Mouse (Mus musculus) heart, adult 18-20 months (tissue): ENCODE results near the gene Itsn1. TPM values are rescaled to one million over a fixed set of nuclear protein-coding genes. Genes with fewer than 3 reads are reported as not detected.

Source experiments
- DNase-seq, 2 experiments: peaks; one replicate each; pipeline ENCODE4 v3.0.0; 2021 to 2022; ENCODE audit warnings: mixed read lengths in 1 of 2
- total RNA-seq, 2 experiments: library from RNA; stranded (reverse); gene quantifications; 2 replicates each; pipeline ENCODE4 v1.2.3; 2021

The Itsn1 gene
- total RNA-seq, 2 experiments from 2014 or later: 50.2 to 53.6 TPM

DNA sequence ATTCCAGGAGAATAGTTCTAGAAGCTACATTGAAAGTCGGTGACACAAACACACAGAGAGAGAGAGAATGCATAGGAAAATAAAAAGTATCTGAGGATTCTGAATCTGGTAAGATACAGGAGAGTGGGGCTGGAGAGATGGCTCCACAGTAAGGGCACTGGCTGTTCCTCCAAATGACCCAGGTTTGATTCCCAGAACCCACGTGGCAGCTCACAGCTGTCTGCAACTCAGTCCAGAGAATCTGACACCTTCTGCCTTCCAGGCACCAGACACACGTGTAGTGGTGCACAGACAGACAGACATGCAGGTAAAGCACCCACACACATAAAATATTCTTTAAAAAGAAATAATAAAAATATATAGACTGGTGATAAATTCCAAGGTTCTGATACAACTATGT lies 144.6 kb downstream of the Itsn1 start:
- no peak for DNase-seq

DNA sequence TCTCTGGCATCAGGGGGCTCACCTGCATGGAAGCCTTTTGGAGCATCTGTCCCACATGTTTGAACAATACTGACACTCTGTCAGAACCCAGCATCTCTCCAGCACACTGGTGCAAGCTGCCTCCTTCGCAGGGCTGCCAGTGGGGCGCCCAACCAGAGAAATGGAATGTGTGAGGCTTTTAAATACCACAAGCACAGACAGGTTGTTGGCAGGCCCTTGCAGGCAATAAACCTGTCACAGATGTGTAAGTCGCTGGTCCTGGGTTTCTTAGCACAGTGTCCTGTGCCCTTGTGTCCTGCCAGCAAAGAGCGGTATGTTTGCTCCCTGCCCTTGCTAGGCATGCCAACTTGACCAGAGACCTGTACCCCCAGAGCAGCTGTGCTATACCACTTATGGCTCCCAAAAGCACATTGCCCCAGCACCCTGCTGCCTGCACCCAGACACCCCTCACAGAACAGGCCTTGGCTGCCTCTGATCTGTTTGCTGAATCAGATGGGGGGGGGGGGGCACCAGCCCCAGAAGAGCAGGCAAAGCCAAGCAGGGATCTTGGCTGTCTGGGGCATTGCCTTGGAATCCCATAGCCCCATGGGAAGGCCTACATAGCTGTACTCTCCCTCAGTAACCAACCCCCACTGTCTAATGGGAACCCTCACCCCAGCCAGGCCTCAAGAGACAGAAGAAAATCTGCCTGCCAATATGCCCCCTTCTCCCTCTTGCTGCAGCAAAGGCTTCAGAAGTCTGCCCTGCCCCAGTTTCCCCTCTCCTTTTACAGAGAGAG lies 146.7 kb downstream of the Itsn1 start:
- DNase-seq: peak in 1 of 2 experiments; percentile 54

DNA sequence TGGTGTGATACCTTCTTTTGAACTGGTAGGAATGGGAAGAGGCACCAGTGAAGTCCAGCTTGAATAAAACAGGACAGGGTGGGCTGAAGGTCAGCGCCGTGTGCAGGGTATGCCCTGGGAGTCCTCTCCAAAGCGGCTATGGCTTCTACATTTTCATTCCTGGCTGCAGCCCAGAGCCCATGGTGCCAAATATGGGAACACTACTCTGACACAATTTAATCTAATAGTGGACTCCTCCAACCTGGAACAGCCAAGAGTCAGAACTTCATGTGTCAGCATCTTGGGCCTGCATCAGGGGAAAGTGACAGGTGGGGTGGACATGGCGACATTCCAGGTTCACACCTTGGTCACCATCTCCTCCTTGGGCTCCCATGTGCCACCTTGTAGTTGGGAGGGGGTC lies 147.4 kb downstream of the Itsn1 start:
- DNase-seq: no peak

GRCm38 (mm10) chr16:91879101-91879500 lies 150.0 kb downstream of the Itsn1 start:
- DNase-seq: no peak

- DNase-seq: no peak
Observed at GRCm38 (mm10) chr16:91880869-91881767, 152.0 kb downstream of the Itsn1 start.

- DNase-seq: no peak
Observed at GRCm38 (mm10) chr16:91882168-91882859, 153.2 kb downstream of the Itsn1 start.

GRCm38 (mm10) chr16:91883636-91884035 lies 154.6 kb downstream of the Itsn1 start:
- no peak for DNase-seq

DNA sequence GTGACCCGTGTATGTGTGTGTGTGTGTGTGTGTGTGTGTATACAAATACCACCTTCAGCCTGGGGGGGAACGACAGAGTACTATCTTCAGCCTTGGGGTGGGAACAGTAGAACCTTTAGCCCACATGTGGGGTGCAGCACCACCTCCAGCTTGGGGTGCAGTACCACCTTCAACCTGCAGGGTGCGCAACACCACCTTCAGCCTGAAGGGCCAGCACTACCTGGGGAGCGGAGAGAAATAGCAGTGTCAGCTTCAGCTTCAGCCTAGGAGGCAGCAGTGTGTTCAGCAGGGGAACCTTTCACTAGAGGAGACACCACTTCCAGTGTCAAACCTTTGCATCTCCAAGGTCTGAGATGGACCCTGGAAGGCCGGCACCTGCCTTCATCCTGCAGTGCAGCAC lies 155.1 kb downstream of the Itsn1 start:
- DNase-seq: no peak

GRCm38 (mm10) chr16:91885389-91886122 lies 156.5 kb downstream of the Itsn1 start:
- DNase-seq: peak in 1 of 2 experiments; percentile 56

- no peak for DNase-seq
Observed at GRCm38 (mm10) chr16:91888368-91888767, 159.3 kb downstream of the Itsn1 start.

- peak in 1 of 2 experiments; percentile 24 for DNase-seq
Observed at GRCm38 (mm10) chr16:91889831-91890230, 160.8 kb downstream of the Itsn1 start.

GRCm38 (mm10) chr16:91891218-91891617 lies 162.1 kb downstream of the Itsn1 start:
- DNase-seq: no peak

- DNase-seq: no peak
Observed at GRCm38 (mm10) chr16:91896426-91896830, 167.3 kb downstream of the Itsn1 start.

GRCm38 (mm10) chr16:91898850-91899848 lies 170.1 kb downstream of the Itsn1 start:
- peak in 1 of 2 experiments; percentile 15 for DNase-seq

GRCm38 (mm10) chr16:91900274-91900673 lies 171.2 kb downstream of the Itsn1 start:
- no peak for DNase-seq

DNA sequence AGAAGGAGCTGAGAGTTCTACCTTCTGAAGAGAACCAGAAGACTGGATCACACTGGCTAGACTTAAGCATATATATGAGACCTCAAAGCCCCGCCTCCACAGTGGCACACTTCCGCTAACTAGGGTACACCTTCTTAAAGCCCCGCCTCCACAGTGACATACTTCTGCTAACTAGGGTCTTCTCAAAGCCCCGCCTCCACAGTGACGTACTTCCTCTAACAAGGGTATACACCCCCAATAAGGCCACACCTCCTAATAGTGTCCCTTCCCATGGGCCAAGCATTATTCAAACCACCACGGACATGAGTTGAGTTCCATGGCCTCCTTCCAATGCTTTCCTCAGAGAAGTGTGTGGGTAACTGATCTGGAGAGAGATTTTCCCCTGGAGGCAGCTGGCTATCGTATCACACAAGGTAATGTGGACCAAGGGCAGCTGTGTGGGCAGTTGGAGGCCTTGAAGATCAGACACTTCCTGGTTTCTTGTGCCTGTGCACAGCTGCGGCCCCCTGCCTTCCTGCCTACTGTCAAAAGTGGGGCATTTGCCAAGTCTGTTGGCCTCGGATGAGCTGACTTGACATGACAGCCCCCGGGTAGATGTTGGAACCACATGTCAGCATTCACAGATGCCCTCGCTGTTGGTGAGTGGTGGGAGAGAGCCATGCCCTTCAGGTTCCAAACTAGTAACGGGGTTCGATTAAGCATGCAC lies 174.9 kb downstream of the Itsn1 start:
- no peak for DNase-seq

- DNase-seq: no peak
Observed at GRCm38 (mm10) chr16:91905127-91905860, 176.2 kb downstream of the Itsn1 start.

DNA sequence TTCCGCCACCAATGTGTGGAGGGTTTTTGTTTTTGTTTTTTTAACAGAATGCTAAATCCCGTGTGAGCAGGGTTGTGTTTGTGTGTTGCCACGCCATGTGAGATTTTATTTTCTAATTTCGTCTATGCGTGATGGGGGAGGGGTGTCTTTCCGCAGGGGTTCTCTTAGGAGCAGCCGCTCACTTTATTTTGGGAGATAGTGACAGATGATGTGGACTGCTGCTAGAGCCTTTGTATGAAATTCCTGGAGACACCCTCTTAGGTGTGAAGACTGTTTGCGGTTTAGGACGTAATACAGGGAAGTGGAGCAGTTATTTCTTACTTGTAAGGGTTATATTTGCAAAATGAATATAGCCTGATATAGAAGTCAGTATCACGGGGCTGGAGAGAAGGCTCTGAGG lies 176.9 kb downstream of the Itsn1 start:
- no peak for DNase-seq

DNA sequence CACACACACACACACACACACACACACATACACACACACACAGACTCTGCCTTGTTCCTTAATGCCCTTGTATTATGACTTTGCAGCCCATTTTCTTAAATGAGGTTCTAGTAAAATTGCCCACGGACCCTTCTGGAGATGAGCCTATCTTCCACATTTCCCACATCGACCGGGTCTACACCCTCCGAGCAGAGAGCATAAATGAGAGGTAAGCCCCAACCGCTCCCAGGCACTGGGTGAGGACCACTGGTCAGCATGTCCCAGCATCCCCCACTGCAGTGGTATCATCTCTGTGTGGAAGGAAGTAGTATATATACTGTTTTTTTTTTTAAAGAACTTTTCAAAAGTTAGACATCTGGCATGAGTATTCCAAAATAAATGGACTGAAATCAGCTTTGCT lies 177.6 kb downstream of the Itsn1 start:
- DNase-seq: no peak
